Mouse (Mus musculus): ENCODE data around the gene Lag3. TPM values are rescaled to one million over a fixed set of nuclear protein-coding genes. Genes with fewer than 3 reads are reported as not detected.

Gene Lag3
- polyA plus RNA-seq, 1 experiment from 2014 or later = 0.49 TPM

DNA sequence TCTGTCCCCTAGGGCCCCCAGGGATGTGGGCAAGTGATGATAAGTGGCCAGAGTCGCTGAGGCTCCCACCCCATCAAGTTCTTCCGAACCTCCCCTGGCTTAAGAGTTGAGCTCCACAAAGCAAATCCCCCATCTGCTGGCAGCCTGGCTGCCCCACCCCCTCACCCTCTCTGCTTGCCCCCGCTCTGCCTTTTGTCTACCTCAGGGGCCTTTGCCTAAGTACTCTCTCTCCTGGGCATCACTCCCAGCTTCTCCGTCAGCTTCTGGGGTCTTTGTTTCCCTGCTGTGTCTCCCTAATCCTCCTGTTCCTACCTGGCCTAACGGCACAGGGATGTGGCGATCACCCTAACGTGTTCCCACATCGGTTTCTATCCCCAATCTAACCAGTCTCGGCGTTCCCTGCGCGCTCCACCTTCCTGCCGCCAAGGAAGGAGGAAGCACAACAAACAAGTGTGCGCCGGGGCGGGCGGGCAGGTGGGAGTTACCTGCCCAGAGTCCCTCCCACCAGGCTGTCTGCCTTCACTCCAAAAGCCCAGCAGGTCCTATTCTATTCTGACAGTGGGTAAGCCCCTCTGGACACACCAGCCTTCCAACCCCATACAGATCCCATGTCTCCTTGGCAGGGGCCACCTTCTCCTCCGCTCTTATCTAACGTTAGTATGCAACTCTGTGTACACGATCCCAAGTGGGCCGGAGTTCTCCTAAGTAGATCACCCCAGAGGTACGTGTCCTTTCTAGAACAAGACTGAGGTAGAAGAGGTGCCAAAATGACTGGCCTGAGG, 3.8 kb upstream of the Lag3 start:
- H3K27me3 ChIP-seq = no peaks in the 10 kb centered on the region
- ATAC-seq = no peak
- no peak for DNase-seq (ENCODE audit: low read depth, low spot score)
- in situ Hi-C loops (cut with MboI; ENCODE audit: low pct_unique_long_range_greater_than_20kb) = no loop called here
- ChIA-PET CTCF (interaction anchor here (1.3 to 5.9 kb wide), 3 partner anchors 11 to 22 kb away, joined by 3 to 34 read pairs (median 34); partner anchors contain the start of gene Mlf2), POLR2A (interaction anchor here (2.1 to 7.0 kb wide), 2 partner anchors 10 to 16 kb away, joined by 14 to 59 read pairs; partner anchors contain the start of gene Mlf2)
- no peak for TF ChIP-seq CTCF (IDR thresholded peaks at IDR 0.05)

GRCm38 (mm10) chr6:124914511-124914910, 3.0 kb upstream of the Lag3 start:
- no peak for ATAC-seq
- CTCF ChIA-PET = interaction anchor here (1.5 to 5.9 kb wide), 3 partner anchors 10 to 16 kb away, joined by 4 to 34 read pairs (median 34); partner anchors contain the start of gene Mlf2
- in situ Hi-C loops (cut with MboI; ENCODE audit: low pct_unique_long_range_greater_than_20kb) = no loop called here
- POLR2A ChIA-PET = interaction anchor here (7.0 kb wide), 1 partner anchor 16 kb away, joined by 59 read pairs; the partner anchor contains the start of gene Mlf2
- H3K27me3 ChIP-seq = no peaks in the 10 kb centered on the region
- DNase-seq (ENCODE audit: low read depth, low spot score) = no peak
- TF ChIP-seq CTCF (IDR thresholded peaks at IDR 0.05) = no peak

GRCm38 (mm10) chr6:124913721-124914285, 2.3 kb upstream of the Lag3 start:
- DNase-seq (ENCODE audit: low read depth, low spot score) (no peak), ATAC-seq (no peak)
- no peak for TF ChIP-seq CTCF (IDR thresholded peaks at IDR 0.05)
- no peaks in the 10 kb centered on the region for H3K27me3 ChIP-seq
- in situ Hi-C loops (cut with MboI; ENCODE audit: low pct_unique_long_range_greater_than_20kb) = no loop called here
- POLR2A ChIA-PET = interaction anchor here (7.0 kb wide), 1 partner anchor 17 kb away, joined by 59 read pairs; the partner anchor contains the start of gene Mlf2
- CTCF ChIA-PET = interaction anchor here (1.5 to 5.9 kb wide), 3 partner anchors 10 to 17 kb away, joined by 4 to 34 read pairs (median 34); partner anchors contain the start of gene Mlf2

DNA sequence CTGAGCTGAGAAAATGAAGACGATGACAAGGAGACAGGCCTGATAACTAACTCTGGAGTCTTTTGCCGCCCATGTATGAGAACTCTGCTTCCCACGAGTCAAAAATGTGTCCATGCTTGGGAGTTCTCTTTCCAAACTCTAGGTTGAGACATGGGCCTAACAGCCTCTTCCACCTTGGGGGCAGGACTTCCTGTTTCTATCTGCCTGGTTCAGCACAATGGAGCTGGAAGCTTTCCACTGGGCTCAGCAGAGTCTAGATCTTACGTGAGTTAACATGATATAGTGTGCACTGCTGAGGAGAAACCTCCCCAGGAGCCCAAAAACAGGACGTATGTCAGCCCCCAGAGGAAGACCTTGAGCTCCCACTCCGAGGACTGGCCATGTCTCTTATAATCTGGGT, 1.7 kb upstream of the Lag3 start:
- no peaks in the 10 kb centered on the region for H3K27me3 ChIP-seq
- DNase-seq (ENCODE audit: low read depth, low spot score) (no peak), ATAC-seq (no peak)
- no peak for TF ChIP-seq CTCF (IDR thresholded peaks at IDR 0.05)
- POLR2A ChIA-PET = interaction anchor here (1.3 to 7.0 kb wide), 2 partner anchors 10 to 18 kb away, joined by 3 to 59 read pairs; partner anchors contain the start of gene Mlf2
- CTCF ChIA-PET = interaction anchor here (1.5 kb wide), 1 partner anchor 13 kb away, joined by 4 read pairs; no protein-coding TSS in a partner anchor
- in situ Hi-C loops (cut with MboI; ENCODE audit: low pct_unique_long_range_greater_than_20kb) = no loop called here

DNA sequence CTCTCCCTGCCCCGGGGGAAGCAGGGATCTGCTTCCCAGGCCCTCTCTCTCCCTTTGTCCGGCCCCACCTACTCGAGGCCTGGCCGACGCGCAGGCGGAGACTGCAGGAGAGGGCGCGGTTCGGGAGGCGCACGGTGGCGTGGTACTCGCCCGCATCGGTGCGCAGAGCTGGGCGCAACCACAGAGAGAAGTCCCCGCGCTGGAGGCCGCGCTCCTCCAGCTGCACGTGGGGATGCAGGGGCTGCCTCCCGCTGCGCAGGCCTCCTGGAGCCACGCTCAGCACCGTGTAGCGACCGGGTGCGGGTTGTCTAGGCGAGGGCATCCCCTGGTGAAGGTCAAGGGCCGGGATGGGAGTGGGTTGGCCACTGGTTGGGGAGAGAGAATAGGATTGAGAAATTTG, 1.5 kb downstream of the Lag3 start:
- no peak for TF ChIP-seq CTCF (IDR thresholded peaks at IDR 0.05)
- no peak for DNase-seq (ENCODE audit: low read depth, low spot score)
- ChIA-PET CTCF (interaction anchor here (1.4 kb wide), 1 partner anchor 21 kb away, joined by 7 read pairs; the partner anchor contains the start of gene Mlf2), POLR2A (interaction anchor here (0.7 kb wide), 1 partner anchor 21 kb away, joined by 3 read pairs; the partner anchor contains the start of gene Mlf2)
- H3K27me3 ChIP-seq = no peaks in the 10 kb centered on the region
- in situ Hi-C loops (cut with MboI; ENCODE audit: low pct_unique_long_range_greater_than_20kb) = no loop called here
- no peak for ATAC-seq

DNA sequence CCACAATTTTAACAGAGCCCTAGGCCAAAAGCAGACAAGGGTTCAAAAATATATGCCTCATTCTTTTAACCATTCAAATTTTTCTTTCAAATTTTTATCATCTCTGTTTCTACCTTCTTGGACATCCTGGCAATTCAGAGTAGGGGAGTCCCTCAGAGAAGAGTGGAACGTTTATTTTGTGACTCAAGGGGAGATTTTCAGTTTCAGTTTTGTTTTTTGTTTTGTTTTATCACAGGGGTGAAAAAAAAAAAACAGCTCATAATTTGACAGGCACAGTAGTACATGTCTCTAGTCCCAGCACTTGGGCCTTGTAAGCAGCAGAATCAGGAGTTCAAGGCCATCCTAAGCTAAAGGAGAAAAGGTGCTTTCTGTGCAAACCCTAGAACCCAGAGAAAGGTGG, 3.7 kb downstream of the Lag3 start:
- DNase-seq (ENCODE audit: low read depth, low spot score) = no peak
- POLR2A ChIA-PET = interaction anchor here (0.7 to 2.4 kb wide), 2 partner anchors 11 to 13 kb away, joined by 3 to 6 read pairs; no protein-coding TSS in a partner anchor
- no peak for TF ChIP-seq CTCF (IDR thresholded peaks at IDR 0.05)
- in situ Hi-C loops (cut with MboI; ENCODE audit: low pct_unique_long_range_greater_than_20kb) = loop anchor here (10.0 kb wide), 1 partner anchor 177 kb away; no protein-coding TSS in a partner anchor
- no peak for ATAC-seq
- H3K27me3 ChIP-seq = no peaks in the 10 kb centered on the region
- CTCF ChIA-PET = interaction anchor here (1.2 to 2.6 kb wide), 4 partner anchors 9 to 23 kb away, joined by 3 to 13 read pairs (median 3); partner anchors contain the start of gene Mlf2

GRCm38 (mm10) chr6:124904991-124905860, 6.3 kb downstream of the Lag3 start:
- DNase-seq (ENCODE audit: low read depth, low spot score) (no peak), ATAC-seq (no peak)
- in situ Hi-C loops (cut with MboI; ENCODE audit: low pct_unique_long_range_greater_than_20kb) = loop anchor here (5.0 to 10.0 kb wide), 2 partner anchors 38 to 180 kb away; no protein-coding TSS in a partner anchor
- TF ChIP-seq CTCF (IDR thresholded peaks at IDR 0.05) = no peak
- ChIA-PET CTCF (interaction anchor here (0.7 to 3.7 kb wide), 7 partner anchors 11 to 115 kb away, joined by 3 to 86 read pairs (median 6); partner anchors contain the start of gene Mlf2), POLR2A (interaction anchor here (1.6 to 3.6 kb wide), 5 partner anchors 11 to 60 kb away, joined by 6 to 16 read pairs (median 11); partner anchors contain the start of genes Cops7a and Mlf2)
- no peaks in the 10 kb centered on the region for H3K27me3 ChIP-seq

GRCm38 (mm10) chr6:124904161-124904981, 7.1 kb downstream of the Lag3 start:
- in situ Hi-C loops (cut with MboI; ENCODE audit: low pct_unique_long_range_greater_than_20kb) = loop anchor here (5.0 to 10.0 kb wide), 2 partner anchors 37 to 180 kb away; no protein-coding TSS in a partner anchor
- DNase-seq (ENCODE audit: low read depth, low spot score) = no peak
- ChIA-PET POLR2A (interaction anchor here (0.7 to 3.6 kb wide), 8 partner anchors 12 to 61 kb away, joined by 3 to 16 read pairs (median 6); partner anchors contain the start of genes Cops7a and Mlf2), CTCF (interaction anchor here (0.6 to 3.7 kb wide), 24 partner anchors 11 to 178 kb away, joined by 3 to 86 read pairs (median 4); partner anchors contain the start of genes Mlf2 and Ptms)
- ATAC-seq = peak; percentile 66
- TF ChIP-seq CTCF (IDR thresholded peaks at IDR 0.05) = peak; percentile 74
- H3K27me3 ChIP-seq = no peaks in the 10 kb centered on the region
